Mouse (Mus musculus): Measurements from ENCODE around the gene Gm11639.
A peak's percentile ranks its signal among the peaks of the same experiment; 100 is the strongest.
"Not testable (repeated sequence)": the region's sequence is repeated elsewhere in the genome, so short reads cannot be mapped to it uniquely, and the experiment has no call there.

Gm11639 gene

DNA sequence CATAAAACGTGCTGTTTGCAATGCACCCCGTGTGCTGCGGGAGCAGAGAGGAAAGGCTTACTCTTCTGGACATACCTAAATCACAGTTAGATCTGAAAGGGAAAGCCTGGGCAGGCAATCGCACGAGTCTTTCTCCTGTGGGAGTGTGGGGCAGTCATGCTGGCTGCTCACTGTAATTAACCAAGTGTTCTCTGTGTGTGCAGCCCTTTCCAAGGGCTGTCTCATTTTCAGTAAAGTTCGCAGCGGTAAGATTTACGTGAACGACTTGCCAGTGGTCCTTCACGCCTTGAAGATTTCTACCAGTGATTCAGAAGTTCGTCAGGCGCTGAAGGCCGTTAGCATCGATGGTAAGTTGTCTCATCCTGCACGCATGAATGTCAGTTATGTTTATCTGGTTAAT lies 18.6 kb downstream of the Gm11639 start:
- no peak for DNase-seq (ENCODE audit: low read depth)

DNA sequence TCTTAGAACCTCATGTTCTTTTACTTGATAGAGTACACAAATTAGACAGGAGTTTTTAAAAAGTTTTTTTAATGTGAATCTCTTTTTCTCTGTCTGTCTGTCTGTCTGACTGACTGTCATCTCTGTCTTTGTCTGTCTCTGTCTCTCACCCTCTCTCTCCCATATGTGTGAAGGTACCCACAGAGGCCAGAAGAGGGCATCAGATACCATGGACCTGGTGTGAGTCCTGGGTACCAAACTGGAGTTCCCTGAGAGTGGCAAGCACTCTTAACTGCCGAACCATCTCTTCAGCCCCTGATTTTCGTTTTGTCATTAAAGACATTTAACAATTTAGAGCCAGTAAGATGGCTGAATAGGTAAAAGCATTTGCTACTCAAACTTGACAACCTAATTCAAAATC lies 21.6 kb downstream of the Gm11639 start:
- no peak for DNase-seq (ENCODE audit: low read depth)

DNA sequence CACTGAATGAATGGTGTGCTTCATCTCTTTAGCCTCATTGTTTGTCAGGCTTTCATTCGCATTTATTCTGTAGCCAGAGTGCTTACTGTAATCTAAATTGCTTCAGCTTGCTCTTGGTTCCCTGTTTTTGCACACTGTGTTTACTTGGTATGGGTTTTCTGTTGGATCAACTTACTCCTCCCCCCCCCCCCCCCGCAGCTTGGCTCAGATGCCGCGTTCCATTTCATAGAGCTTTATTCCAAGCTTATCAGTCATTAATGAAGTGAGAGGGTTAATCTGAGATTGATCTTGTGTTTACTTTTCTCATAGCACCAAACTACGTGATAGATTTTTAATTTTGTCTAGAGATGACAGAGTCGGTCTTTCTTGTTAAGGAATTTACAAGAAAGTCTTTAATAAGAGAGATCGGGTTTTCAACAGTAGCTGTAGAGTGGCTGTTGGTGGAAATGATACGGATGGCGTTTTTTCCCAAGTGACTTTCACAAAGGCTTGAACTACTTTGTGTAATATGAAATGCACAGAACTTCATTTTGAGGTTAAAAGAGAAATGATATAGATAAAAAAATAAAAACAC lies 59.6 kb downstream of the Gm11639 start:
- no peak for DNase-seq (ENCODE audit: low read depth)

DNA sequence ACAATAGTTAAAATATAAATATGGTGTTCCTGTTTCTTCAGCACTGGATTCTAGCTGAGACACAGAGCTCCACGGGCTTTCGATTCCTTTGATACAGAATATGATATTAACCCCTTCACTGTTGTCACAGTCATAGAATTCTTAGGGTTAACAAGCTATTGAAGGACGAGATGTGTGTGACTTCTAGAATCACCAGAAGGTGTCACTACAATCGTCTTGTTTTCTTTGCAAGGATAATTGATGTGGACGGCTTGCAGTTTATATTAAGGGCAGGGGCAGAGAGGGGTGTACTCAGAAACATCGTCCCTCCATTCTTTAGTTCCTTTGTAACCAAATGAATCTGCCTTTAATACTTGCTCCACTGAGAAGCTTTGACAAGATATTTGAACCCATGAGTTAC lies 80.3 kb downstream of the Gm11639 start:
- DNase-seq (ENCODE audit: low read depth) = peak; percentile 6

DNA sequence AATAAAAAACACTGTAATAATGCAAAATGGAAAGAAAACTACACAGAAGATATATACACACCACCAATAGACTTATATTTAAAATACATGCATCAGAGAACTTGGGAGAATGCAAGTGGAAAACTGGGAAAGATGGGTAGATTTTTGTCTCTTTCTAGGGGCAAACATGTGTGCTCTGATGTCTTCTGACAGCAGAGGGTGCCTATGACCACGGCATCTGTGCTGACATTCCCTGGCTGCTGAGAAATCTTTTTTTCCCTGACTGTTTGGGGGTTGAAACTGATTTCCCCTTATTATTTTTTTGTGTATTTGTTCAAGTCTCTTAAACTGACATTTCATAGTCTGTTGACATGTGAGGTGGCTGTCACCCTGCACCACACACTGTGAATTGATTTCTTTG lies 81.6 kb downstream of the Gm11639 start:
- DNase-seq (ENCODE audit: low read depth) = no peak

DNA sequence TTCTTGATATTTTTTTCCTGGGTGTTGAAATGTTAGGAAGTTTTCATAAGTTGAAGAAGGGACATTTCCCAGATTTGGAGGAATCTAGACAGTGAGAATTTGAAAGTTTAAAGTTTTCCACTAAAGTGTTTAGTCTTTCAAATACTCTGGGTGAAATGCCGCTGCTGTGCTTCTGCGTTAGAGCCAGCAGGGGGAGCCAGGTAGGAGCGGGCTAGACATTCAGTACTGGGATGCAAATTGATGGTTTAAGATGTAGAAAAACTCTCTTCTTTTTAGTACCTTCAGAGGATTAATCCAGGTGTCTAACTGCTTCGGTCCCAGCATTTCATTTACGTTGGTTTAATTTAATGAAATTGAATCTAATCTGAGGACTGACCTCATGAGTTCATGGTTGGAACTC lies 82.6 kb downstream of the Gm11639 start:
- DNase-seq (ENCODE audit: low read depth) = peak; percentile 76

DNA sequence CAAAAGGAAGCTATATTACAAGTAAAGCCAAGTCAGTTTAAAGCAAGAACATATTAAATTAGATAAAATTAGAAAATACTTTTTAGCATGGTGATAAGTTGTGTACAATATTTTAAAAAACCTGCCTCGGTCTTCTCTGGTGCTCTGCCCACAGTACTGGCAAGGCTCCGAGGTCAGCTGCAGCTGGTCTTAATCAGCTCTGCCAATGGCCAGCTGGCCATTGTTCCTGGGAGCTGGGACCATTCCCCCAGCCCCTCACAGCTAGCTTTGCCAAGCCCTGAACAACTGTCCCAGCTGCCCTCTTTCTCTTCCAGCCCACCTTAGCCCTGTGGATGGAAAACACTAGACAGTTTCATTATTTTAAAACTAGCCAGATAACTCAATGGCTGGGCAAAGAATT lies 93.3 kb downstream of the Gm11639 start:
- no peak for DNase-seq (ENCODE audit: low read depth)

DNA sequence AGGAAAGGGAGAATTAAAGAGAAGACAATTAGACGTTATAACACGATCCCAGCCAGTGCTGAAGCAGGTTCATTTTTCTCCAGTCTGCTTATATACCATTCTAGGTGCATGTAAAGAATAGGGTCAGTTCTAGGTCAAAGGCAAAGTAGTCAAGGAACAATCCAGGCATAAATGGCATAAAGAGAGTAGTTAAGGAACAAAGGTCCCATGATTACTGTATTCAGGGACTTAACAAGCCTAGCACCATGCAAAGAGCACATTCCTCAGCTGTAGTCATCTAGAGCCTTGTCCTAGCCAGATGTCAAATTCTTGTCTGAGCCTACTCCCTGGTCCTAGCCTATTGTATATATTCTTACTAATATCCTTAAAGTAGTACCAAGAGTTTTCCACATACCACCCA lies 259.2 kb downstream of the Gm11639 start:
- no peak for DNase-seq (ENCODE audit: low read depth)

DNA sequence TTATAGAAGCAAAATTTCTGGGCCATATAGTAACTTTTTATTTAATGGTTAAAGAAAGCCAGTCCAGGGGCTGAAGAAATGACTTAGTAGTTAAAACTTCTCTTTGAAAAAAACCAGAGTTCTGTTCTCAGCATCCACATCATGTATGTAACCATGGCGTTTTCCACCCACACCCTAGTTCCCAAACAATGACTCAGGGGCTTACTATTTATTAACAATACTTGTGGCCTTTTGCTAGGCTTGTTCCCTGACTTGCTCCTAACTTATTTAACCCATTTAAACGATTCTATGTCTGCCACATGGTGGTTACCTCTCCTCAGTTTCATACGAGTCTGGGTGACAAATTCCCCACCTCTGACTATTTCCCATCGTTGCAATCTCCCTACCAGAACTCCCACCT lies 266.8 kb downstream of the Gm11639 start:
- peak; percentile 25 for DNase-seq (ENCODE audit: low read depth)

DNA sequence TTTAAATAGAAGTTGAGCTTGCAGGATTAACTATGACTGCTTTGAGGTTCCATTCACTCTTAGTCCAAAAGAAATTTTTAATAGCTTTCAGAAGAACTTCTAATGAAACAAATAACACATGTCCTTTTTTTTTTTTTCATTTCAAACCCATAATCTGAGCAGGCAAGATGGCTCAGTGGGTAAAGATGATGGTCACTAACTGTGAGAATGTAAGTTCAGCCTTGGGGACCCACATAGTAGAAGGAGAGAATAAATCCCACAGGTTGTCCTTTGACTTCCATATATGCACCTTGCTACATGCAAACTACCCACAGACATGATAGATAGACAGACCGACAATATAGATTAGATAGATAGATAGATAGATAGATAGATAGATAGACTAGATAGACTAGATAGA lies 282.4 kb downstream of the Gm11639 start:
- DNase-seq (ENCODE audit: low read depth) = no peak

DNA sequence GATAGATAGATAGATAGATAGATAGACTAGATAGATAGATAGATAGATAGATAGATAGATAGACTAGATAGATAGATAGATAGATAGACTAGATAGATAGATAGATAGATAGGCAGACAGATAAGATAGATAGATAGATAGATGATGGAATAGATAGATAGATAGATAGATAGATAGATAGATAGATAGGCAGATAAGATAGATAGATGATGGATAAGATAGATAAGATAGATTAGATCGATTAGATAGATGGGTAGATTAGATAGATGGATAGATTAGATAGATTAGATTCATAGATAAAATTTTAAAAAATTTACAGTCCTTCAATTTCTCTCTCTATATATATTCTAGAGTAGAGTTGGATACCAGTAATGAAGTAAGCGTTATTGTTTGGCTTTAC lies 282.9 kb downstream of the Gm11639 start:
- DNase-seq (ENCODE audit: low read depth) = no peak

DNA sequence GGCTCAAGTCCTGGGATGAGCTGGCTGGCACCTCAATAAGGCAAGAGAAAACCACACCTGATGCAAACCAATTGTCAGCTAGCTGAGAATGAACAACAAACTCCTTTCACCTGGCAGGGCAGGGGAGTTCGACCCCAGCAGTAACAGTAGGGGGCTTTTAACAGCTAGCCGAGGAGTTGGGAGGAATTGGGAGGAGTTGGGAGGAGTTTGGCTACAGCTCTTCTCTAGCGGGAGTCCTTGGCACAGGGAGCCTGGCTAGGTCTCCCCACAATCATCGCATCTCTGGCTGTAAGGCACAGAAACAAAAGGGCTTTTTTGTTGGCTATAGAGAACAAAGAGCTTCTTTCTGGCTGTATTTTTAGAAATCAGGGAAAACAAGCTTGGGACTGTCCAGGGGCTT lies 285.8 kb downstream of the Gm11639 start:
- no peak for DNase-seq (ENCODE audit: low read depth)

DNA sequence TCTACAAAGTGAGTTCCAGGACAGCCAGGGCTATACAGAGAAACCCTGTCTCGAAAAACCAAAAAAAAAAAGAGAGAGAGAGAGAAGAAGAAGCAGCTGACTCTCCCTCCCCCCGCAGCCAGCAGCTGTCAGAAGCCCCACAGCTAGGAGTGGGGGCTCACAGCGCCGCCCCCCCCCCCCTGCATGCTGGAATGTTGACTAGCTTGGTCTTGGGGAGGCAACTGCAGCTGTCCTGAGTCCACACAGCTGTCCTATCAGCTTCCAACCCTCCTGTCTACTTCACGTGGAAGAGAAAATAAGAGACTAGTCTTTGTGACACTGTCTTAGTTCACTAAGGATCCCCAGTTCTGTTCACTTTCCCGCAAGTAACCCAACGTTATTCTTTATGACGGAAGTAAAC lies 287.0 kb downstream of the Gm11639 start:
- DNase-seq (ENCODE audit: low read depth) = no peak

DNA sequence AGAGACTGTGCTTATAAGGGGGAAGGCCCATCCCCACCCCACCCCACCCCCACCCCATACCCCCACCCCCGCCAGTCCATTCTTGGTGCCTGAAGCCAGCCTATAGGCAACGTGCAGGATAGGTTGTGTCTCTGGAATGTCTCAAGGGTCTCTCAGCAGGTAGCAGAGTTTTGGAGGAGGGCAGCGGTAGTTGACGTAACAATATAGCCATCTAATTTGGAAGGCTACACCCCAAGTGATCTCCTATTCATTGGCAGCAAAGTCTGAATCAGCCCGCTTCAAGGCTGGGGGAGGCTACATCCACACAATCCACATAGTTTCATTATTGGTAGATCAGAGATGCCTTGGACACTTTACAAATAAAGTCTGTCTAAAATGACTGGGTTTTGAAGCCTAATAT lies 292.5 kb downstream of the Gm11639 start:
- no peak for DNase-seq (ENCODE audit: low read depth)

DNA sequence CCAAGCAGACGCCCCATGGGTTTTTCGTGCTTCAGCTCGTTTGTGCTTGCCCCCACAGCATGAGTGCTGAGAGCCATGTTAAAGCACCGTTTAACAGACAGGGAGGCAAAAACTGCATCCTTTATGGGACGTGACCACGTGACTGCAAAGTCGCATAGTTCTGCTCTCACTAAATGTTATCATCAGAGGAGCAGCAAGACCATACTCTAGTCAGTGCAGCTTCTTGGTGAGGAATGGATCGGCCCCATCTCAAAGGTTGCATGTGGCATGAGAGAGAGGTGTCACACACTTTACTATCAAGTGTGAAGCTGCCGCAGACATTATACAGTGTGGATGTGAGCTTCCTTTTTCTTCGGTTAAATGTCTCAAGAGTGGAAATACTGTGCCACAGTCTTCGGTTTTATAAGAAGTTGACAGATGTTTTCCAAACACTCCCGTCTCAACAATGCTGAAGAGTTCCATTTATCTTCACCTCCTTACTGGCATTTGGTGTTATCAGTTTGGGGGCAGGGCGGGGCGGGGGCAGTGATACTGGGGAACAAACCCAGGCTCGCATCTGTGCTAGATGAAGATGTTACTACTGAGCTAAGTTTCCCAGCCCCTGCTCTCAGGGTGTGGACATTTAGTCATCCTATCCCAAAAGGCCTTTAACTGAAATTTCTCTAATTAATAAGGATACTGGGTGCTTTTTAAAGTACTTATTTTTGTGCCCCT lies 296.0 kb downstream of the Gm11639 start:
- DNase-seq (ENCODE audit: low read depth) = no peak

DNA sequence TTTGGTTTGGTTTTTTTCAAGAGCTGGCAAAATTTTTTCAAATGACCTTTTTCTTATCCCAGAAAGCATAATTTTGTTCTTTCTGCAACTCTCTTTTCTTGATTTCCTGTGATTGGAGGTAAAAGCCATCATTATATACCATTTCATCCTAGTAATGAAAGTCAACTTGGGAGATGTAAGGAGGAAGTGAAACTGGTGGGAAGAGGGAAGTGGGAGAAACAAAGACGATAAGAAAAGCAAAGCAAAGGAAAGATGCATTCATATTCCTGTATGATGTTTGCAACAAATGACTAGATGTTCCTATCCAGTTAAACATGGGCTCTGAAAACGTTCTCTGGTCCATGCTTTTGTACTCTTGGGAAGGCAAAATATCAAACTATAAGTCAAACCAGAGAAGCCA lies 323.7 kb downstream of the Gm11639 start:
- no peak for DNase-seq (ENCODE audit: low read depth)

DNA sequence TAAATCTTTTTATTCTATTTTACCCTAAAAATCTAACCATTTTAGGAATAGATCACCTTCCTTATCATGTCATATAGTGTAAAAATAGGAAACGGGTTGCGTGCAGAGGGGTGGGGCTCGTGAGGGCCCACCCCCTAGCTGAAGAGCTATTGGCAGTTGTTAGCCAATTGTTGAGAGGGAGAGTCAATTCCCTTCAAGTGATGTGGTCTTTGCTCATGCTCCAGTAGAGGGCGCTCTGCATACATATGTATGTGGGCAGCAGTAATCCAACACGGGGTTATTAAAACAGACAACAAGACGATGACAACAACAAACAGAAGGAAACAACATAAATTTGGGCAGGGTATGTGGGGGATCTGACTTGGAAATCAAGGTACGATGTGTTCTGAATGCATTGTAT lies 335.6 kb downstream of the Gm11639 start:
- peak; percentile 48 for DNase-seq (ENCODE audit: low read depth)

DNA sequence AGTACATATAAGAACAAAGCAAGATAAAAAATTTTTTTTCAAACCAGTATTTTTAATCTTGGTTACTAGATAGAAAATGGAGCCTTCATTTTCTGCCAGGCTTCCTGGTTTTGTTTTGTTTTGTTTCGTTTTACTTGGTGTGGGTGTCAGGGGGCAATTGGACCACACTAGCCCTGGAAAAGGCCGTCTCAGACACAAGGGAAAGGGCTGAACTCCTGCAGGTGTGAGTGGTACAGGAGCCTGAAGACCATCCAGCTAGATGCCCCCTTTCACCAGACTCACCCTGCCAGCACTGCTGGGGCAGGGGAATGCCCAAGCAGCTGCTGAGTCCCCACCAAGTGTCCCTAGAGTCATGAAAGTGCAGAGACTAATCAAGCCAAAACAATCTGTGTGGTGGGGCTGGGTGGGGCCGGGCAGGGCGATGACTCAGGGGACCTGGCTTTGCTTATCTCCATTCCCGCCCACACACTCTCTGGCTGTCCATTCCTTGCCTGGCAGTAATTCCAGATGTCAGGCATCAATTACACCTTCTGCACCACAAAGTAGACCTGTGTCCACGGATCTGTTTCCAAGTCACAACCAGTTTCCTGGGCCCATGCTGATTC lies 343.3 kb downstream of the Gm11639 start:
- DNase-seq (ENCODE audit: low read depth) = peak; percentile 38

DNA sequence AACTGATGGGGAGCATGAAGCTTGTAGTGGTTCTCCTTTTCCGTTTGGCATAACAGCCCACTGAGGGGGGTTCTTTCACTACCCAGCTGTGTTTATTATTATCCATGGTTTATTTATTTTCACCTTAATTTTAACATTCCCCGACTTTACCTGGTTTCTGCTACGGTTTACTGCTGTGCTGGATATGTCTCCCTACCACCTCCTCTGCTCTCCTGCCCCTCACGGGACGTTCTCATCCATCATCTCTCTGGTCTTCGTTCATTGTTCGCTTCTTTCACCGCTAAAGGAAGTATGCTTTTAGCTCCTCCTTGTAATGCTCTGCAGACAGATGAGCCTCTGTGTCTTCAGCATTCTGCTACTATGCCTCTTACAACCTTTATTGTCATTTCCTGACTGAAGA lies 344.0 kb downstream of the Gm11639 start:
- DNase-seq (ENCODE audit: low read depth) = no peak

DNA sequence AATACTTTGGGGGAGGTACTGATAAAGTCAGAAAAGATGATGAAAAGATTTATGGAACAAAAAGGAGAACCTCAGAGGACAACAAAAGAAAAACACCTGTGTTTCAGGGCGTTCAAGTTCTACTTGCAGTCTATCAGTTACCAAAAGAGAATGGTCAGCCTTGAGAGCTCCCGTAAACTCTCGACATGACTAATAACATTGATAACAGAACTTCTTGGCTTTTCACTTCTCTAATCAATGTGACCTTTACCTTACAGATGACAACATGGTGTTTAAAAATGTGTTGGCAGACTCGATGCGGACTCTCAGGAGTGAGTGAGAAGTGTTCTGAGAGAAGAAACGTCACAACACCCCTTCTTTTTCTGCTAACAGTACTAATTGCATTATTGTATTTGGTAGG lies 344.7 kb downstream of the Gm11639 start:
- no peak for DNase-seq (ENCODE audit: low read depth)

DNA sequence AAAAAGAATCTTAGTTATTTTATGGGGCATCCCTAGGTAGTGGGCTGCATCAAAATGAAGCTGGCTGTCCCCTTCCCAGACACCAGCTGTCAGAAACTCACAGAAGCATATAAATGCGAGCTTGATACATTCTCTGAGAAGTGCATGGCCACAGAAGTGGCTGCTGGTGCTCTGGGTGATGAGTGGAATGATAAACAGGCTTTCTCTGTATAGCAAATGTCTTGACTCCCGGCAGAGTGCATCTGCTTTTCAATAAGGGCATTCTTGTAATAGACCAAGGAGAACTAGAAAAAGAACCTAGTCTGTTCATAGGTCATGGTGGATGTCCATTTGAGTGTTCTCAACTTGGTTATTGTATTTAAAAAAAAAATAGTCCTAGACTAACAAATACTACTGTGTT lies 345.6 kb downstream of the Gm11639 start:
- DNase-seq (ENCODE audit: low read depth) = no peak

DNA sequence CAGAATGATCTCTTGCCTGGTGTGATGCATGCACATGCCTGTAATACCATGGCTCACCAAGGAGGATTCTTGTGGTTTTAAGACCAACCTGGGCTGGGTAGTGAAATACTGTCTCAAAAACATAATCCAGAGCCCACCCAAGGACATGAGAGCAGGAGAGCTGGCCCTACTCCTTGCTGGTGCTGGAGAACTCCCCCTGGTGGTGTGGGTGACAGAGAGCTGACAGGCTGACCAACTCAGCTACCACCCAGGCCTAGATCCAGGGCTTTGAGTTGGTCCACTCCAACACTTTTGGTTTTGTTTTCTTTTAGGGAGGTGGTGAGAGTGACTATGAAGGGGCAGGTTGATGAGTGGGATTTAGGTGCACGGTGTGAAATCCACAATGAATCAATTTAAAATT lies 349.6 kb downstream of the Gm11639 start:
- peak; percentile 11 for DNase-seq (ENCODE audit: low read depth)

DNA sequence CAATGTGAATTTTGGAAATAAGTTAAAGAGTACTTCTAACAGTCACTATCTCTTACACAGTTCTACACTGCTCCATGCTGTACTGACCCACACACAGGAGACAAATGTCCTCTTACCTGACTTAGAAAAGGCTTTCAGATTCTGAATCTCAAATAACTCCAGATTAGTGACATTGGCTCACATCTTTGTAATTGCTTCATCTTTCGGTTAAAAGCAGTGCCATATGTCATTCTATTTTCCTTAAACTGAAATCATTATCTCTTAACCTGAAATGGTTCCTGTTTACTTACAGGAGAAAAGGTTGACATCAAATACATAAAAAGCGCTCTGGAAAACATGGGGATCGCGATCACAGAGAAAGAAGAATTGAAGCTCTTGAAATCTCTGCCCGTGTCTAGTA lies 377.8 kb downstream of the Gm11639 start, which contains the start of gene Efcab3:
Efcab3 (plus strand) TSS at position 301 of the 400 bp plus-strand sequence.
- no peak for DNase-seq (ENCODE audit: low read depth)

DNA sequence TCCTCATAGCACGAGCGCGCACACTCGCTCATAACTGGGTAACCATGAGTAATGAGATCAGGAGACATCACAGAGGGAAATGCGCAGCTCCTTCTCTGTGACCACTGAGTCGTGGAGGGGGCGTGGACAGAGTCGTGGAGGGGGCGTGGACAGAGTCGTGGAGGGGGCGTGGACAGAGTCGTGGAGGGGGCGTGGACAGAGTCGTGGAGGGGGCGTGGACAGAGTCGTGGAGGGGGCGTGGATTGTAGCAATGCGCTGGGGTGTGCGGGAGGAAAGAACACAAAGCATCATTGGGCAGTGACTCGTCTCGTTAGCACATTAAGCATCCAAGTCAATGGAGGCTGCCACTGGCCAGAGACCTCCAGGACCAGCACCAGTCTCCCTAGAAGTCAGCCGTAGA lies 426.9 kb downstream of the Gm11639 start:
- not testable (repeated sequence) for DNase-seq (ENCODE audit: low read depth)
